Mouse (Mus musculus) liver, embryonic 11.5 days (tissue): ENCODE measurements around the gene Tmcc2. TPM values are rescaled to one million over a fixed set of nuclear protein-coding genes. Genes with fewer than 3 reads are reported as not detected.

ENCODE experiments used
- ATAC-seq: fragments of 200-750 bp; cut with Nextera tagmentation; replicated peaks from 2 replicates; pipeline ENCODE4 v1.8.0; 2017; ENCODE audit warnings: moderate number of reproducible peaks, mild to moderate bottlenecking, moderate TSS enrichment, moderate library complexity; ENCODE audit not compliant: low FRiP score
- DNase-seq: peaks from one replicate; pipeline ENCODE4 v3.0.0-alpha.2; 2017; ENCODE audit warnings: low spot score
- H3K27ac ChIP-seq: fragments of 300-500 bp; sonication (generic); 2 replicates; pipeline ENCODE4 v1.5.1; 2014; ENCODE audit warnings: mild to moderate bottlenecking, low read depth, low read length, control low read depth
- H3K27me3 ChIP-seq: fragments of 300-500 bp; sonication (generic); replicated peaks from 2 replicates; pipeline ENCODE4 v1.6.1; 2014; ENCODE audit warnings: low read length, mixed read lengths; ENCODE audit not compliant: control insufficient read depth, insufficient read depth
- H3K36me3 ChIP-seq: fragments of 300-500 bp; sonication (generic); 2 replicates; pipeline ENCODE4 v1.6.1; 2014; ENCODE audit warnings: mild to moderate bottlenecking, low read length, moderate library complexity, mixed read lengths; ENCODE audit not compliant: control insufficient read depth, insufficient read depth
- H3K4me1 ChIP-seq: fragments of 300-500 bp; sonication (generic); replicated peaks from 2 replicates; pipeline ENCODE4 v1.6.1; 2014; ENCODE audit warnings: low read length, mixed read lengths; ENCODE audit not compliant: control insufficient read depth, insufficient read depth
- H3K4me2 ChIP-seq: fragments of 300-500 bp; sonication (generic); 2 replicates; pipeline ENCODE4 v1.6.1; 2014; ENCODE audit warnings: mild to moderate bottlenecking, control low read depth, moderate library complexity
- H3K4me3 ChIP-seq: fragments of 300-500 bp; sonication (generic); 2 replicates; pipeline ENCODE4 v1.5.1; 2014; ENCODE audit warnings: low read depth, low read length, control low read depth
- H3K9ac ChIP-seq: fragments of 300-500 bp; sonication (generic); 2 replicates; pipeline ENCODE4 v1.6.1; 2014; ENCODE audit warnings: low read depth, low read length, control low read depth
- H3K9me3 ChIP-seq: fragments of 300-500 bp; sonication (generic); 2 replicates; pipeline ENCODE4 v1.6.1; 2016; ENCODE audit warnings: low read length, inconsistent platforms, mixed read lengths; ENCODE audit not compliant: control insufficient read depth
- WGBS: fragments of 180-500 bp; shearing (Covaris S2); extraction: QIAGEN DNeasy Blood & Tissue Kit; methylation state at CpG from one replicate; pipeline ENCODE4 v1.1.7; 2014; 5-methylcytosine and 5-hydroxymethylcytosine counted together
- polyA plus RNA-seq: library from polyadenylated mRNA; unstranded; fragments of >200 nt; fragmentation: Nextera tagmentation; extraction: Ambion mirVana; gene quantifications from 2 replicates; pipeline ENCODE4 v1.2.1, GENCODE M21; 2014

Tmcc2 gene
- polyA plus RNA-seq, 1 experiment from 2014 or later, result 24.6 TPM

DNA sequence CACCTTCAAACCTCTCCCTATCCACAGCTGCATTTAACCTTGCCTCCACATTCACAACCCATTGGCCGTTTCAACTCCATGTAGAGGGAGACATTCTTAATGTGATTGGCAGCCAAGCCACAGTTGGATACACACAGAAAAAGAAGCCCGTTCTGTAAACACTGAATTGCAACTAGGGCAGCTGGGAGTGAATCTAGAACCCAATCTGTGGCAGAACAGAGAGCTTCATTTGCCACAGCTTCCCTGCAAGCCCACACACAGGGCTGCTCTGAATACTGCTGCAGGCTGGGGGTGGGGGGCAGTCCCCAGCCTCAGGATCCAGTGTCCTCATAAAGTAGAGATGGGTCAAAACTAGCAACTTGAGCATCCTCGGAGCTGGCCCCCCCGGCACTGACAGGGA is 4.8 kb downstream of the Tmcc2 start:
- no peak overlapping the region for H3K4me3 ChIP-seq
- ATAC-seq, result no peak
- H3K27me3 ChIP-seq, result no peaks in the 10 kb centered on the region
- no peak overlapping the region for H3K9ac ChIP-seq
- H3K4me2 ChIP-seq, result no peak overlapping the region
- WGBS, result 87% methylated on average over 4 of the region's 4 CpGs
- H3K36me3 ChIP-seq, result no peaks in the 10 kb centered on the region
- no peak overlapping the region for H3K27ac ChIP-seq
- no peak for DNase-seq
- H3K4me1 ChIP-seq, result peaks cover 70% of the 10 kb centered on the region
- H3K9me3 ChIP-seq, result no peaks in the 10 kb centered on the region

DNA sequence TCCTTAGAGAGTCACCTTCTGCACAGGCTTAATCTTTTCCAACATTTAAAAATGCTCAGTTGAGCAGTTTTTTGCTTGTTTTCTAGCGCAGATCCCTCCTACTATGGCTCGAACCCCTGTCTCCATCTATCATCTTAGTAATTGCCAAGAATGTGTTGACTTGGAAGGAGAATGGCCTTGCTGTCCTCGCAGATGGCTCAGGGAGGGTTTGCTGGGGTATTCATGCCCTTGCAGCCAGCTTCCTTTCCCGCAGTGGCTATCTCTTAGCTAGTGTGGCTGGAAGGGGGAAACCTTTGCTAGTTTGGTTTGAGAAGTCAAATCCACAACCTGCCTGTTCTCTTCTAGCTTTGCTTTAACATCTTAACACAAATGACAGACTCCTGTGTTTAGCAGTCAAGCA is 5.4 kb downstream of the Tmcc2 start:
- no peaks in the 10 kb centered on the region for H3K27me3 ChIP-seq
- H3K4me3 ChIP-seq, result no peak overlapping the region
- no peaks in the 10 kb centered on the region for H3K36me3 ChIP-seq
- DNase-seq, result no peak
- H3K27ac ChIP-seq, result no peak overlapping the region; the same call in 1 of the 2 replicates
- H3K9me3 ChIP-seq, result no peaks in the 10 kb centered on the region
- no peak for ATAC-seq
- 67% methylated on average over 4 of the region's 4 CpGs for WGBS
- peaks cover 73% of the 10 kb centered on the region for H3K4me1 ChIP-seq
- H3K4me2 ChIP-seq, result peak overlapping the region; percentile 17
- H3K9ac ChIP-seq, result 0 out of 2 replicates have a peak overlapping the region, but pooled peaks have one; percentile 28

DNA sequence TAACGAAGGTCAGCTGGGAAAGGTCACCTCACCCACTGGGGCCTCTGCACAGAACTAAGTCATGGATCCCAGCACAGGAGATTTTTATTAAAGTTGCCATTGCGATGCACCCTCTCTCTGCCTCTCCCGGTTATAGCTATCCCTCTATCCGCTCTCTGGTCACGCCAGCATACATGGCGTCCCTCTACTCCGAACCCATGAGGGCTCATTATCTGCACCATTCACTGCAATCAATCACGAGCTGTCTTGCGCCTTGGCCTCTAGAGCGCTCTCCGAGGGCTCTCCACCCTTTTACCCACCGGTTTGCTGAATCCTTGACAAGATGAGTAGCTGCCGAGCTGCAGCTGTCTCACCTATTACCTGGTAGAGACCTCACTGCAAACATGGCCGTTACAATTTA is 5.8 kb downstream of the Tmcc2 start:
- peak overlapping the region; percentile 28 for H3K4me2 ChIP-seq
- H3K9ac ChIP-seq, result no peak overlapping the region
- WGBS, result 60% methylated on average over 14 of the region's 14 CpGs
- peaks cover 73% of the 10 kb centered on the region for H3K4me1 ChIP-seq
- DNase-seq (peak; percentile 31), ATAC-seq (no peak)
- H3K27ac ChIP-seq, result no peak overlapping the region
- no peak overlapping the region for H3K4me3 ChIP-seq
- no peaks in the 10 kb centered on the region for H3K9me3 ChIP-seq
- H3K36me3 ChIP-seq, result peaks cover 2% of the 10 kb centered on the region; the same call in 1 of the 2 replicates
- no peaks in the 10 kb centered on the region for H3K27me3 ChIP-seq

DNA sequence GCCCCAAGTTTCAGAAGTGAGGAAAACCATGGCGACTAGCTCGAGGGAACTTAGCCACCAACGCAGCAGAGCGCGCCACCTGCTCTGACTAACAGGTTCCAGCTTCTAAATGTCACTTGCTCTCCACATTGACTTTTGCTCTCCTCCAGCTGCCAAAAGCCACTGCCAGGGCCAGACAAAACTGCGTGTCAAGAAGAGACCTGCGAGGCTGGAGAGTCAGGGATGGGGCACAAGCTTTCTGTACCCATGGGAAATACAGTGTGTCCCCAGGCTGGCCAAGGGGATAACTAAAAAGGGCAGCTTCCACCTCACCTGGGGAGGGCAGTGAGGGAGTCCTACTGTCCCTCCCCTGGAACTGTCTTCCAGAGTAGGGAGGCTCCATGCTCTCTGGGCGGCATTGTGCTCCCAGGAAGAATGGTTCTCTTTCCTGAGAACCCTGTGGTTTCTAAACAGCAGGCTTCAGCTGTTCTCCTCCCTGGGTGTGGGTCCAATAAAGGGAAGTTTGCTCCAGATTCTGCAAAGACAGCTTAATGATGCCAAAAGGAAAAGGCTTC is 7.0 kb downstream of the Tmcc2 start:
- no peak overlapping the region for H3K9ac ChIP-seq
- H3K4me1 ChIP-seq, result peaks cover 78% of the 10 kb centered on the region

DNA sequence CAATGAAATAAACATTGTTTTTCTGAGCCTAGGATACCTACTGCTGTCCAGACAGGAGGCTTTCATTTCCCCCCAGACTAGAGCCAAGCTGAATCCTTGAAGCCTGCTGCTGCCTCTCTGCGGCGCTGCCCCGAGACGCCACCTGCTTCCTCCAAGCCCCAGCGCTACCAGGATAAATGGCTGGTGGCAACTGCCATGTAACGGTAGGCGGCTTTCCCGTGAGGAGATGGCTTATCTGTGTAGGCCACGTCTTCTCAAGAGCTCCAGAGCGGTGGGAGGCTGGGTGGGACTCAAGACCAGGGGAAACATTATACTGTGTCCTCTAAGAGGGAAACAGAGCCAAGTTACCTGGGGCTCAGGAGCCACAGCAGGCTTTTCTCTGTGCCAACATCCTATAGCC is 9.2 kb downstream of the Tmcc2 start:
- peaks cover 3% of the 10 kb centered on the region for H3K36me3 ChIP-seq
- WGBS, result 45% methylated on average over 10 of the region's 10 CpGs
- no peak for DNase-seq
- peak overlapping the region; percentile 56 for H3K4me2 ChIP-seq
- H3K9me3 ChIP-seq, result no peaks in the 10 kb centered on the region
- H3K4me1 ChIP-seq, result peaks cover 82% of the 10 kb centered on the region
- H3K27ac ChIP-seq, result peak overlapping the region; percentile 79
- H3K4me3 ChIP-seq, result 0 out of 2 replicates have a peak overlapping the region, but pooled peaks have one; percentile 17
- peak; percentile 91 for ATAC-seq
- H3K27me3 ChIP-seq, result no peaks in the 10 kb centered on the region
- H3K9ac ChIP-seq, result peak overlapping the region; percentile 42

More for the DNA sequence above, 7.0 kb downstream of the Tmcc2 start:
- ATAC-seq (no peak), DNase-seq (peak; percentile 26)
- H3K4me2 ChIP-seq, result no peak overlapping the region
- WGBS, result 90% methylated on average over 8 of the region's 8 CpGs
- H3K4me3 ChIP-seq, result no peak overlapping the region
- no peaks in the 10 kb centered on the region for H3K9me3 ChIP-seq
- H3K27ac ChIP-seq, result peak overlapping the region; percentile 48; the same call in 1 of the 2 replicates
- no peaks in the 10 kb centered on the region for H3K27me3 ChIP-seq
- H3K36me3 ChIP-seq, result peaks cover 3% of the 10 kb centered on the region; the same call in 1 of the 2 replicates

DNA sequence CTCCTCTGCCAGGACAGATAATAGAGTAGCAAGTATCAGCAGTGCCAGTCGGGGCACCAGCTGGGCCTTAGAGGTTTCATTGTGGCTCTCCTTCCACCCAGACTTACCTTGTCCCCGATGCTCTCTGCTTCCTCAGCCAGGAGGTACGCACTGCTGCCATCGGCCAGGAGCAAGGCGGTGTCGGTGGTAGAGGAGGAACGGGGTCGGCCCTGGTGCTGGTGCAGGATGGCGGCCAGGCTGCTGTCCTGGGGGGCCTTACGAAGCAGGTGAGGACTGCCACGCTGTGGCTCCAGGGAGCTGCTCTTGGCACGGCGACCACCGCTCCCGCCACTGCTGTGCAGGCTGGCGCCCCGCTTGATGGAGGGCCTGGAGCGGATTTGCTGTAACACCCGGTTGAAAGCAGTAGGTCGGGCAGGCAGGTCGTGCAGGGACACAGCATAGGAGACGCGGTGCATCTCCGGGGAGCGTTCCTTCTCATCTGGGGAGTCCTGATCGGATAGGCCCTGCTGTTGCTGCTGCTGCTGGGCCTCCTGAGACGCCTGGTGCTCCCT is 10.5 kb downstream of the Tmcc2 start:
- Histone ChIP-seq H3K4me1 (peaks cover 84% of the 10 kb centered on the region), H3K36me3 (peaks cover 3% of the 10 kb centered on the region), H3K9ac (no peak overlapping the region), H3K4me3 (no peak overlapping the region), H3K27ac (no peak overlapping the region), H3K9me3 (no peaks in the 10 kb centered on the region), H3K27me3 (no peaks in the 10 kb centered on the region), H3K4me2 (no peak overlapping the region)
- no peak for DNase-seq
- no peak for ATAC-seq
- 86% methylated on average over 27 of the region's 27 CpGs for WGBS

DNA sequence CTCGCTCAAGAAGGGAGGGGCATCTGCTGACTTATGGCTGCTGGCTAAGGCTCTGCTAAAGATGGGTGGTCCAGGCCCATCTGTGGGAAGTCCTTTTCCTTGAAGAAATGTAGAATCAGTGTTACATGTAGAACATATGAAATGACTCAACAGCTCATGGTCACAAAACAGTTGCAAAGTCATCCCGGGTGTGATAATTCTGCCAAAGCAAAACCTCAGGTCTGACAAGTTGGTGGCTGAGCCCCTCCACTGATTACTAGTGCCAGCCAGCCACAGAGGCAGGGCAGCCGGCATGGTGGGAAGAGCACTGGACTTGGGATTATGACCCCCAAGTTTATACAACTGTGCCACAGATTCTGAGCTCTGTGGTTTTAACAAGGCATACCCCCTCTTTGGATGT is 13.3 kb downstream of the Tmcc2 start:
- Histone ChIP-seq H3K9me3 (no peaks in the 10 kb centered on the region), H3K4me1 (peaks cover 91% of the 10 kb centered on the region), H3K4me3 (no peak overlapping the region), H3K36me3 (peaks cover 6% of the 10 kb centered on the region), H3K4me2 (no peak overlapping the region), H3K9ac (no peak overlapping the region), H3K27me3 (no peaks in the 10 kb centered on the region), H3K27ac (no peak overlapping the region)
- no peak for ATAC-seq
- WGBS, result 67% methylated on average over 3 of the region's 3 CpGs
- no peak for DNase-seq

DNA sequence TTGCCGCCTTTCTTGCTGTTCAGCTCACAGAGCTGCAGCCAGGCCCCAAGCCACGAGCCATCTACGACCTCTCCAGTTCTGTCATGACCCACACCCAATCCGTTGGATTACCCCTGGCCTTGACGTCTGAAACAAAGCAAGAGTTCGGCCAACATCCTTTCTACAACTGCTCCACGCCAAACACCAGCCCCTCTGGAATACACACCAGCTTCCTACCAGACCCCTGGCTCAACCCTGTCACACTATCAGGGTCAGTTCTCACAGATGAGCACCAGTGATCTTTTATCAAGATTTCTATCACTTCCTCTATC is 14.1 kb downstream of the Tmcc2 start:
- Histone ChIP-seq H3K36me3 (peaks cover 8% of the 10 kb centered on the region), H3K9me3 (no peaks in the 10 kb centered on the region), H3K9ac (no peak overlapping the region), H3K4me3 (no peak overlapping the region), H3K27ac (0 out of 2 replicates have a peak overlapping the region, but pooled peaks have one; percentile 49), H3K4me2 (no peak overlapping the region), H3K4me1 (peaks cover 93% of the 10 kb centered on the region), H3K27me3 (no peaks in the 10 kb centered on the region)
- 57% methylated on average over 7 of the region's 7 CpGs for WGBS
- DNase-seq, result no peak
- ATAC-seq, result no peak
